Mouse (Mus musculus) hindbrain, embryonic 11.5 days (tissue): Measurements from ENCODE around the gene Spock1. TPM values are rescaled to one million over a fixed set of nuclear protein-coding genes. Genes with fewer than 3 reads are reported as not detected.

ENCODE experiments used
- ATAC-seq: fragments of 200-750 bp; cut with Nextera tagmentation; 2 replicates; pipeline ENCODE4 v1.8.0; 2017; ENCODE audit warnings: mild to moderate bottlenecking, moderate TSS enrichment, moderate library complexity; ENCODE audit not compliant: low FRiP score
- DNase-seq: peaks from one replicate; pipeline ENCODE4 v3.0.0-alpha.2; 2015; ENCODE audit warnings: low spot score
- H3K27ac ChIP-seq: fragments of 300-500 bp; sonication (generic); 2 replicates; pipeline ENCODE4 v1.5.1; 2014; ENCODE audit warnings: mild to moderate bottlenecking, low read depth, low read length
- H3K27me3 ChIP-seq: fragments of 300-500 bp; sonication (generic); 2 replicates; pipeline ENCODE4 v1.6.1; 2014; ENCODE audit warnings: mild to moderate bottlenecking, low read length, moderate library complexity, mixed read lengths; ENCODE audit not compliant: control insufficient read depth, insufficient read depth
- H3K36me3 ChIP-seq: fragments of 300-500 bp; sonication (generic); 2 replicates; pipeline ENCODE4 v1.6.1; 2014; ENCODE audit warnings: mild to moderate bottlenecking, low read length, moderate library complexity, mixed read lengths; ENCODE audit not compliant: control insufficient read depth, insufficient read depth
- H3K4me1 ChIP-seq: fragments of 300-500 bp; sonication (generic); replicated peaks from 2 replicates; pipeline ENCODE4 v1.6.1; 2014; ENCODE audit warnings: low read length, mixed read lengths; ENCODE audit not compliant: control insufficient read depth, insufficient read depth
- H3K4me2 ChIP-seq: fragments of 300-500 bp; sonication (generic); replicated peaks from 2 replicates; pipeline ENCODE4 v1.6.1; 2014; ENCODE audit warnings: mild to moderate bottlenecking, low read depth, low read length
- H3K4me3 ChIP-seq: fragments of 300-500 bp; sonication (generic); 2 replicates; pipeline ENCODE4 v1.5.1; 2014; ENCODE audit warnings: low read depth, low read length
- H3K9ac ChIP-seq: fragments of 300-500 bp; sonication (generic); 2 replicates; pipeline ENCODE4 v1.6.1; 2014; ENCODE audit warnings: low read depth, low read length
- H3K9me3 ChIP-seq: fragments of 300-500 bp; sonication (generic); 2 replicates; pipeline ENCODE4 v1.6.1; 2016; ENCODE audit warnings: low read length; ENCODE audit not compliant: control insufficient read depth
- WGBS: fragments of 180-500 bp; shearing (Covaris S2); extraction: QIAGEN DNeasy Blood & Tissue Kit; methylation state at CpG from one replicate; pipeline ENCODE4 v1.1.7; 2014; 5-methylcytosine and 5-hydroxymethylcytosine counted together
- polyA plus RNA-seq: library from polyadenylated mRNA; unstranded; fragments of >200 nt; fragmentation: Nextera tagmentation; extraction: Ambion mirVana; gene quantifications from 2 replicates; pipeline ENCODE4 v1.2.1, GENCODE M21; 2014

The Spock1 gene
- polyA plus RNA-seq, result 17.0 and 19.0 TPM in 2 replicates

DNA sequence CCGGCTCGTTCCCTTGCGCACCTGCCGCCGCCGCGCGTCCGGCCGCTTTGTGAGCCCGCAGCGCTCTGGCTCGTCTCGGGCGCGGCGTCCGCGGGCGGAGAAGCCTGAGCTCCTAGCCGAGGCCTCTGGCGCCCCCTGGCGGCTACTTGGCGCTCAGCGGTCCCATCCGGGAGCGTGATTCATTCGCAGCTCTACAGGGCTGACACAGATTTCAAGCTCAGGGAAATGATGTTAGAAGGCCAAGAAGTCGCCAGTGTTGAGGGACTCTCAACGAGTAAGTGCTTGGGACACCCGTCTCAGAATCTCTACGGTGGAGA, at the start of gene Spock1:
Gene Spock1 (minus strand): TSS at position 67 of the 317 bp plus-strand sequence.
- ATAC-seq (peak; percentile 69), DNase-seq (peak; percentile 98)
- 1% methylated on average over 32 of the region's 32 CpGs for WGBS
- Histone ChIP-seq H3K27me3 (peaks cover 13% of the 10 kb centered on the region), H3K4me3 (peak within 1 kb of the TSS; percentile 44), H3K9ac (peak within 1 kb of the TSS; percentile 60), H3K4me2 (peak within 1 kb of the TSS; percentile 70), H3K9me3 (no peaks in the 10 kb centered on the region), H3K4me1 (no peaks in the 10 kb centered on the region), H3K27ac (no peak within 1 kb of the TSS), H3K36me3 (no peaks in the 10 kb centered on the region)

DNA sequence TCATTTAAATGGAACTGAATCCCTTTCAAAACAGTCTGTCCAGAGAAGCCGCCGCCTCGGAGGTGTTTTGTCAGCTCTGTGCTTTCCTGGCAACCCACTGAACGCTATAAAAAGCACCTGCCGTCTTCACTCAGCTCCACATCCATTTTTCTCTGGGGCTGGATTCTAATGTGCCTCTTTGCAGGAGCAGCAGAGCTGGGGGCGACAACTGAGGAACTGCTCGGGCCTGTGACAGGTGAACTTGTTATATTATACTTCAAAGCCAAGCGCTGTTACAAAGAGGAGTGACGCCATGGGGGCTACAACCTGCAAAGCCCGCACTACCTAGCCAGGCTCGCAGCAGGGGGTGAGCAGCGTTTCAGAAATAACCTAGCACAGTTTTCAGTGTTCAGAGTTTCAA, 42.0 kb upstream of the Spock1 start:
- WGBS, result 86% methylated on average over 12 of the region's 12 CpGs
- DNase-seq (no peak), ATAC-seq (no peak)
- no peaks in the 10 kb centered on the region for H3K4me1 ChIP-seq
- H3K9ac ChIP-seq, result no peak overlapping the region
- no peaks in the 10 kb centered on the region for H3K9me3 ChIP-seq
- H3K4me3 ChIP-seq, result no peak overlapping the region
- no peak overlapping the region for H3K4me2 ChIP-seq
- peaks cover under 1% of the 10 kb centered on the region; the same call in 1 of the 2 replicates for H3K27me3 ChIP-seq
- H3K27ac ChIP-seq, result no peak overlapping the region
- H3K36me3 ChIP-seq, result no peaks in the 10 kb centered on the region

DNA sequence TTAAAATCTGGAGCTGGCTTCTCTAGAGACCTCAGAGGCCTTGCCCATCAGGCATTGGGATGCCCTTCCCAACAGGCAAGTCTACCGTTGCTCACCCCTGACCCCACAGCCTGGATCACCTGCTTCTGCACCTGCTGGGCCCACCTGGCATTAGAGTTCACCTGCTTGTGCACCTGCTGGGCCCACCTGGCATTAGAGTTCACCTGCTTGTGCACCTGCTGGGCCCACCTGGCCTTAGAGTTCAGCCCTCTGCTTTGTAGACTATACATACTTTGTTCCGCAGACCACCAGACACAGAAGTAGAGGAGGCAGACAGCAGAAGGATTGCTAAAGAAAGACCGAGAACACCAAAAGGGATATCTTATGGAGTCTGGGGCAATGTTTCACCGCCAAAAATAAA, 41.4 kb upstream of the Spock1 start:
- H3K27ac ChIP-seq, result no peak overlapping the region
- H3K4me2 ChIP-seq, result no peak overlapping the region
- no peak overlapping the region for H3K4me3 ChIP-seq
- no peak for DNase-seq
- 92% methylated on average over 4 of the region's 4 CpGs for WGBS
- no peaks in the 10 kb centered on the region for H3K9me3 ChIP-seq
- no peak overlapping the region for H3K9ac ChIP-seq
- ATAC-seq, result no peak
- no peaks in the 10 kb centered on the region for H3K36me3 ChIP-seq
- no peaks in the 10 kb centered on the region for H3K4me1 ChIP-seq
- H3K27me3 ChIP-seq, result peaks cover 3% of the 10 kb centered on the region; the same call in 1 of the 2 replicates

DNA sequence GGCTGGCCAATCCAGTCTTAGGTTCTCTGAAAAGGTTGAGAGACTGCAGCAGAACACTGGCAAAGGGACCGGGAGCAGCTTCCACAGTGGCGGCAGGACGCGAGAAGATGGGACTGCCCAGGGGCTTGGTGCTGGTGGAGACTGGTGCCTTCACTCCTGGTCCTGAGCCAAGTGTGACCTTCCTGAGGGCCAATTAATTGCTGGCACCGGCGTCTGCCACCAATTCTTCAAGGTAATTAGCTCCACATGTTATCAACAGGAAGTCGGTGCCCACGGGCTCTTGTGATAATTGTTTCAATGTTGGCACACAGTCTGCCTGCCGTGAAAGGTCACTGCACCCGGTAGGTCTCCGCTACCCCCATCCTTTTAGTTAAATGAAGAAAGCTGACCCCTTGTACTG, 37.1 kb upstream of the Spock1 start:
- Histone ChIP-seq H3K27ac (no peak overlapping the region), H3K4me3 (no peak overlapping the region), H3K36me3 (no peaks in the 10 kb centered on the region), H3K9ac (no peak overlapping the region), H3K4me2 (no peak overlapping the region), H3K27me3 (peaks cover 6% of the 10 kb centered on the region), H3K4me1 (no peaks in the 10 kb centered on the region), H3K9me3 (no peaks in the 10 kb centered on the region)
- 62% methylated on average over 11 of the region's 11 CpGs for WGBS
- ATAC-seq (no peak), DNase-seq (no peak)

DNA sequence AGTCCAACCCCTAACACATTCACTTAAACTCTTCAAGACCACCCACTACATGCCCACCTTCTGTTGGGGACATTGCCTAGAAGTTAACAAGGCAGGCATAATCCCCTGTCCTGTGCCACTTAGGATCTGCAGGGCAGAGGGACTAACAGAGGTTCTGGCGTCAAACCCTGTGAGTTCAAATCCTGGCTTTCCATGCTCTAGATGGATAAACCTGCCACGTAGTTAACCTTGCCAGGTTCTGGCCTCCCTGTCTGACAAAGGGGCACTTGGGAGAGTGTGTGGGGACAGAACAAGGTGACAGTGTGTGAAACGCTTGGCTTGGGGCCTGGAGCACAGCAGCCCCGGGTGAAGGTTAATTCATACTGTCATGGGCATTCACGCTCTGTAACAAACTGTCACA, 36.3 kb upstream of the Spock1 start:
- 81% methylated on average over 5 of the region's 5 CpGs for WGBS
- no peaks in the 10 kb centered on the region for H3K9me3 ChIP-seq
- no peak overlapping the region for H3K9ac ChIP-seq
- H3K36me3 ChIP-seq, result no peaks in the 10 kb centered on the region
- no peak overlapping the region for H3K4me3 ChIP-seq
- H3K4me1 ChIP-seq, result no peaks in the 10 kb centered on the region
- ATAC-seq (no peak), DNase-seq (no peak)
- no peak overlapping the region for H3K4me2 ChIP-seq
- H3K27me3 ChIP-seq, result peaks cover 6% of the 10 kb centered on the region
- H3K27ac ChIP-seq, result no peak overlapping the region

DNA sequence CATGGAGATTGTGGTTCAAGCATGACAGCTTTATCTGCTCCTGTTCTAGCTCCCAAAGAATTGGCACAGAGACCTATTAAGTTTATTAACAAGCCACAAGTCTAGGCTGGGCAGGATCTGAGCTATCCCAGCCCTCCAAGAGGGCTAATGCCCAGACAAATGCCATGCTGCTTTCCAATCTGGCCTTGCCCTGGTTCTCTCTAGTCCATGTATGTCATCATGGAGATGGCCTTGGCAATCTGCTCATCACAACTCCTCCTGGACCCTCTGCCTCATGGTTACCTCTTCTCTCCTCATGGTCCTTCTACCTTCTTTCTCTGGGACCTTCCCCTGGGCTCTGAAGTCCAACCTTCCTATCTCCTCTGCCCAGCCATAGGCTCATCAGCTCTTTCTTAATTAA, 35.8 kb upstream of the Spock1 start:
- ATAC-seq (no peak), DNase-seq (no peak)
- no peaks in the 10 kb centered on the region for H3K4me1 ChIP-seq

DNA sequence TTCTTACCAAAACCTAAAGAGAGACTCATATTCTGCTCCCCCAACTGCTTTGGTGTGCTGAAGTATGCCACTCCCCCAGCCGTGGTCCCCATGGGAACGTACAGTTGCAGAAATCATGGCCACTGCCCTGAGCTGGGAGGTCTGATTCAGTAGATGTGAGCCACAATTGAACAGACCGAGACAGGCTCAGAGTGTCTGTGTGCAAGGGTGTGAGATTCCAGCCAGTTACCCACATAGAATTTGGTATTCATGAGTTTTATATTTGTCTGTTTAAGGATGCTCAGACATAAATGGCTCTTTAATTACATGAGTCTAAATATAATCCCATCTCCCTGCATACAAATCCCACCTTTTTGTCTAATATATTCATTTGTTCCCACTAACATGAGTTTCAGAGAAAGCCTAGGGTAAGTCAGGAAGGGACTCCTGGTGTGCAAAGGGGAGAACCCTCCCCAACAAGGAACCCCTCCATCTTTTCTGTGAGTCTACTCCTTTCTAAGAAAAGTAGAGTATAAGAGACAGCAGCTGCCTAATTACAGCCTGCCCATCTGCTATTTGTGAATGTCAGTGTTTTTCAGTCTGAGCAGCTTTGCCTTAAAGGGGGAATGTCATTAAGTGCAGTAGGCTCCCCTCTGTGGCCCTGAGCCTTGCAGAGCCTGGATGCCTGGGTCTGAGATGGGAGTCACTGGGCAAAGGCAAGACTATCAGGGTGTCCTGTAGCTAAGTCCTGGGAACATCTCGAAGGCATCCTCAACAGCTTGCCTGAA, 29.5 kb upstream of the Spock1 start:
- H3K4me1 ChIP-seq, result no peaks in the 10 kb centered on the region
- no peak overlapping the region for H3K4me2 ChIP-seq
- H3K4me3 ChIP-seq, result no peak overlapping the region
- no peak for ATAC-seq
- no peak overlapping the region for H3K9ac ChIP-seq
- no peak for DNase-seq
- 83% methylated on average over 4 of the region's 4 CpGs for WGBS
- no peak overlapping the region for H3K27ac ChIP-seq
- H3K9me3 ChIP-seq, result no peaks in the 10 kb centered on the region
- peaks cover 3% of the 10 kb centered on the region; the same call in 1 of the 2 replicates for H3K27me3 ChIP-seq
- no peaks in the 10 kb centered on the region for H3K36me3 ChIP-seq

More for the DNA sequence above, 35.8 kb upstream of the Spock1 start:
- peaks cover 6% of the 10 kb centered on the region for H3K27me3 ChIP-seq
- H3K4me2 ChIP-seq, result no peak overlapping the region
- H3K9me3 ChIP-seq, result no peaks in the 10 kb centered on the region
- no peak overlapping the region for H3K4me3 ChIP-seq
- no peak overlapping the region for H3K27ac ChIP-seq
- no peak overlapping the region for H3K9ac ChIP-seq
- no peaks in the 10 kb centered on the region for H3K36me3 ChIP-seq

DNA sequence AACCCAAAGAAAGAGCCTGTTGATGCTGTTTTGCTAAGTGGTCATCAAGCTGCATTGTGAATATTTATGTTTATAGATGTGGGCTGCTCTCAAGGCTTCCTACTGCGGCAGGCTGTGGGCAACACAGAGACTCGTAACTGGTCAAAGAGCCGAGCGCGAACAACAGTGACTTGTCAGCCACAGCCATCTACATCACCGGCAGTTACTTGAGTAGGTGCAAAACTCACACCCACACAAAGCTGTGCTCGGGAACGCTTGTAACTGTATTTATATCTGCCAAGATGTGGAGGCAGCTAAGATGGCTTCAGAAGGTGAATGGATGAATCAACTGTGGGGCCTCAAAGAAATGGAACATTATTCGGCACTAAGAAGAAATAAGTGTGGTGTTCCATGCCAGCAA, 23.9 kb upstream of the Spock1 start:
- Histone ChIP-seq H3K4me1 (peaks cover 8% of the 10 kb centered on the region), H3K4me3 (no peak overlapping the region), H3K9ac (no peak overlapping the region), H3K9me3 (no peaks in the 10 kb centered on the region), H3K27ac (no peak overlapping the region), H3K27me3 (no peaks in the 10 kb centered on the region), H3K36me3 (no peaks in the 10 kb centered on the region), H3K4me2 (no peak overlapping the region)
- DNase-seq (no peak), ATAC-seq (no peak)
- WGBS, result 88% methylated on average over 9 of the region's 9 CpGs

DNA sequence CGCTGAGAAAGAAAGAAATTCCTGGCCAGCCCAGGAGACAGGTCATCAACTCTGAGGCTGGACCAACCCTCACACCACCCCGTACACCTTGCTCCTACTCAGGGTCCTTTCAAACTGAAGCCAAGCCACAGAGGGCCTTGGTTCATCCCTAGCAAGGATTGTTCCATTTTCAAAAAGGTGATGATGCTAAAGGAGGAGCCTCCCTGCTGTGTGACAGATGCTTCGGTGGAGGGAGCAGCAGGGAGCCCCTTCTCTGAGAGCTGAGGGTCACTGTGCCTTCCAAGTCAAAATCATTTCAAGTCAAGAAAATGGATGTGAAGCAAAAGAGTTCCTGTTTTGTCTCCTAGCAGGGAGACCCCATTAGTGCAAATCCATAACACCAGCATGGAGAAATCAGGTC, 23.2 kb upstream of the Spock1 start:
- Histone ChIP-seq H3K36me3 (no peaks in the 10 kb centered on the region), H3K4me1 (peaks cover 8% of the 10 kb centered on the region), H3K9me3 (no peaks in the 10 kb centered on the region), H3K4me3 (no peak overlapping the region), H3K27ac (peak overlapping the region; percentile 33; the same call in 1 of the 2 replicates), H3K27me3 (no peaks in the 10 kb centered on the region), H3K9ac (no peak overlapping the region), H3K4me2 (no peak overlapping the region)
- 27% methylated on average over 3 of the region's 3 CpGs for WGBS
- ATAC-seq (no peak), DNase-seq (peak; percentile 28)
